Mouse (Mus musculus): ENCODE results near the gene Pcdh17.

Pcdh17 gene

DNA sequence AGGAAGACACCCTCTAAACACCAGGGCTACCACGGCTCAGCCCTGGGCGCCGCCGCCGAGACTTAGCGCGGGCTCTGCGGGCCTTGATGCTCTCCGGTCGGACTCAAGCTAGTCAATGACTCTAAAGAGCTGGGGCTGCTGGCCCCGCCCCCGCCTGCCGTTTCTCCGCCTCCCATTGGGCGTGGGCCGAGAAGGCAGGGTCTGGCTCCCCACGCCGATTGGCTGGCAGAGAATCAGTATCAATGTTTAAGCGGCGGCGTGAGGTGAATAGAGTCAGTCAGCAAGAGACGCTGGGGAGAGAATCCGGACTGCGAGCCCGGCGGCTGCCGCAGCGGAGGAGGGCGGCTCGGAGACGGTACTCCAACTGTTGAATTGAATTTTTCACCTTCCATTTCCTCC, at the start of gene Pcdh17:
Gene Pcdh17 (plus strand): TSS at position 276 of the 399 bp plus-strand sequence.
- DNase-seq (ENCODE audit: low spot score in 2 of 2) = peak; percentile 96

DNA sequence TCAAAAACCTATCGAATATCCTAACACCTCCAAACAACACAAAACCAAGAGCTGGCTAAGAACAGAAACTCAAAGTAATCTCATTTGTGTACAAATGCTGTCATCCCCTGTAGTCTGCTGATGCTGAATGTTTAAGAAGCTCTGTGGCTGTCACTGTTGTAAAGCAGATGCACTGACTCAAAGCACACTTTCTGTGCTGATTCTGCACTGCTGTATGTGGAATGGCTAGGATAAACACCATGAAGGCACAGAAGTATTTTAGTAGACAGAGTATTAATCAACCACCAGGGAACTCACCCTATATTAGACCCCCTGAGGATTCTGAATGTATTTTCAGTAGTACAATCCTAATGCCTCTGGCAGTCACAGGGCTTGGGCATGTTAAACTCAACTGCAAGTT, 46.2 kb upstream of the Pcdh17 start:
- DNase-seq (ENCODE audit: low spot score in 2 of 2) = no peak

DNA sequence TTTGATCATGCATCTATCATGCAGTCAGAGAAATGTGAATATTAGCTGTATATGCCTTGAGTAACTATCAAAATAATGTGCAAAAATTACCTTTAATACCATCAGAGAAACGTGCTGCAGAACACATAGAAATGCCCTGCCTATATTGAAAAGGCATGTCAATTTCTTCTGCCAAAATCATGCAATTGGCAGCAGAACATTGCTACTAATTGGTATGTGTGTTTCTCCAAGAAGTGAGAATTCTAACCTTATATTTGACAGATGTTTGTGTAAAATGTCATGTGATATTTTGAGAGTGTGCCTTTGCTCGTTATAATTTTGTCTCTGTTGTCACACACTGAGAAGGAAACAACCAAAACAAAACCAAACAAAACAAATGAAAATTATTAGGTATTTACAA, 18.6 kb upstream of the Pcdh17 start:
- DNase-seq (ENCODE audit: low spot score in 2 of 2) = no peak

DNA sequence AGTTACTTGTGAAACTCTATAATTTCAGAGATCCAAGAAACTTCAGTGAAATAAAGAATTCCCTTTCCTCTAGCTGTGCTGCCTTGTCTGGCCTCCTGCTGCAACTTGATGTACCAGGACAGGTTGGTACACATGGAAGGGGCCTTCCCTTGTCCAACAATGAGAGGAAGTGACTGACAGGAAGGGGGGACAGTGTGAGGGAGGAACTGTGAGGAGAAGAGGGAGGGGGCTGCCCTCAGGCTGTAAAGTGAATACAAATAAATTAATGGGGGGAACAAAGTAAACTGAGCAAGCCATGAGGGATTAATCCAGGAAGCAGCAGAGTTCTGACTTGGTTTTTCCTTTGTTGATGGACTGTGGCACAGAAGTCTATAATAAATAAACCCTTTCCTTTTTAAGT, 16.7 kb upstream of the Pcdh17 start:
- DNase-seq (ENCODE audit: low spot score in 2 of 2) = no peak

DNA sequence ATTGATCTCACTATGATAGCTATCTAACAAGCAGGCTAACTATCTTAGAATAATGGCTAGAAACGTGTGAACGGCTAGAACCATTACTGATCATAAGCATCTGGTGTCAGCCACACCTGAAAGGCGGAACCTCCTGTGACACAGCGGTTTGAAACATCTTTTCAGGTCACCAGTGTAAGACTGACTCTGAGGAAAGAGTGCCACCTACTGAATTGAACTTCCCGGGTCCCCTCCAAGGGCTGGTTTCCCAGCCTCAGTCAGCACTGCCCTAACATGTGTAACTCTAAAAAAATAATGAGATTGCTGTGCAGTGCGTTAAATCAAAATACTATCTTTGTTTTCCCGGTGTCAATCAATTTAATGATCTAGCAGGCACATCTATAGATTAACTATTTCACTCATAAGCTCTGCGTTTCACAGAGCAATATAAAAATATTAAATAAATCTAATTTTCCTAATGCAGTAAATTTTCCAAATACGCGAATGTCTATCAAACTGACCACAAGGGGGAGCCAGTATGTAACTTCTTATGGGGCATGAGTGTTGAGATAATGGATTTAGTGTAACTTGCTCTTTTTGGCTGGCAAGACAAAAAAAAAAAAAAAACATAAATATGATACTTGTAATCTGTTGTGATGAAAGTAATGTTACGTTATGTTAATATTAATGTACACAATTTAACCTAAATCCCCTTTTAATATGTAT, 5.1 kb upstream of the Pcdh17 start:
- DNase-seq (ENCODE audit: low spot score in 2 of 2) = no peak

DNA sequence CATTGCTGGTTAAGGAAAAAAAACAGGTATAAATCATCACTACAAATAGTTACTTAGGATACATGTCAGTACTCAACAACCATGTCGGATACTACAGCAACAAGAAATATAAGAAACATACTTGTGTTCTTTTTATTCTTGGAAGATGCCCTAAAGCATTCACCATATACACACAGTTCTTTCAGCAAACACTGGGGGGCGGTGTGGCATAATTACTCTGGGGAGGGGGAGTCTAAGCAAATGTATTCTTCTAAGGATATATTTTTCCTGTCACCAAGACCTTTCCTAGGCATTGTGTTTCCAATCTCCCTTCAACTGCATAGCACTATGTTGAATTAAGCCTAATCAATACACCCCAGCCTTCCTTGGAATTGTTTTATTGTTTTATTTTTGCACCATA, 2.5 kb upstream of the Pcdh17 start:
- DNase-seq (ENCODE audit: low spot score in 2 of 2) = no peak

DNA sequence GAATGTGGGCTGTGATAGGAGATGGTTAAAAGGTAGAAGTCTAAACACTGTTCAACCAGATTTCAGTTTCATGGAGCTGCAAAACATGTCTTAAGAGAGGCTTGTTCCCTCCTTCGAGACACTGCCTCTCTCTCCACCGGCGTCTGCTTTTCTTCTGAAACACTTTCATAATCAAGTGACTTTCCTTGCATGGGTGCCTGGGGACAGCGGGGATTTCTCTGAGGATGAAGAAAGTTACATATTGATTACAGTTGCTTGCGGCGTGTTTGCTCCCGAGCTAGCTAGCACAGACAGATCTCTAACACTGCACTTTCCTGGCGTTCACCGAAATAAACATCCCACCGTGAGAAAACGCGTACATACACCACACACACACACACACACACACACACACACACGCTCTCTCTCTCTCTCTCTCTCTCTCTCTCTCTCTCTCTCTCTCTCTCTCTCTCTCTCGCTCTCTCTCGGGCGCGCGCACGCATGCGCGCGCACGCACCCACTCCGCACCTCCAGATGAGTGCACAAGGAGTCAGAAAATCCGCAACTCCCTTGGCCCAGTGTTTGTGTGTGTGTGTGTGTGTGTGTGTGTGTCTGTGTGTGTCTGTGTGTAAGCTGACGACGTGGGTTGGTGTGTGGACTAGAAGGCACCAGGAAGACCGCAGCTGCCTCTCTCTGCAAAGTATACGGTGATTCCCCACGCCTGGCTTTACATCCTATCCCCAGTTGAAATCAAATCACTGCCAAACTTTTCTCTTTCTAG, 655 bp upstream of the Pcdh17 start:
- DNase-seq (ENCODE audit: low spot score in 2 of 2) = peak; percentile 8 to 20

DNA sequence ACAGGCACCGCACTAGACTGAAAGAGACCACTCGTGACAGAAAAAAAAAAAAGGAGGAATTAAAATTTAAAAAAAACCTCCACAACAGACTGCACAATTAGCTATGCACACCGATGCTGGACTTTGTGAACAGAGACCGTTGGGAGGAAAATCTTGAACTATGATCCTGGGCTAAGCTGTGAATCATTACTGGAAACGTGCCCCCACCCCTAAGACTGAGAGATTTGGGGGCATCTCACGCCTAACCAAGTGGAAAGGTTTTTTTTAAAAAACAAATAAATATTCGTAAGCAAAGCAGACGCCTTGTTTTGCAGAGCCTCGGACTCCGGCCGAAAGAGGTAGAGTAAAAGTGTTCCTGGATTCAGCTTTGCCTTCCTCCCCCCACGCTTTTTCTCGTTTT, 398 bp downstream of the Pcdh17 start:
- no peak for DNase-seq (ENCODE audit: low spot score in 2 of 2)

DNA sequence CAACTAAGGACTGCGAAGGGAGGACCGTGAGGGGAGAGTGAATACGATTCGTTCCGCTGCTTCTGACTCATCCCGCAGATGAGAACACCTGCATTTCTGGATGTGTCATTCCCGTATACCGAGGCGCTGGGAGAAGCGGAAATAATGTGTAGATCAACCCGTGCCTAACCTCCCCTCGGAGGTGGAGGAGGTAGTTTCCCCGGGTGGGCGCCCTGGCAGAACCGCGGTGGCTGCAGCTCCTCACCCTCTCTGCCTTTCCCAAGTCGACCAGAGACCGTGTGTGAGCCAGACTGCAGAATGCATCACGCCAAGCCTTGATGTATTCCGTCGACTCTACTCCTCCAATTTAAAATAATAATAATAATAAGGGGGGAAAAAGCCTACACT, 906 bp downstream of the Pcdh17 start:
- DNase-seq (ENCODE audit: low spot score in 2 of 2) = peak; percentile 25 to 26

DNA sequence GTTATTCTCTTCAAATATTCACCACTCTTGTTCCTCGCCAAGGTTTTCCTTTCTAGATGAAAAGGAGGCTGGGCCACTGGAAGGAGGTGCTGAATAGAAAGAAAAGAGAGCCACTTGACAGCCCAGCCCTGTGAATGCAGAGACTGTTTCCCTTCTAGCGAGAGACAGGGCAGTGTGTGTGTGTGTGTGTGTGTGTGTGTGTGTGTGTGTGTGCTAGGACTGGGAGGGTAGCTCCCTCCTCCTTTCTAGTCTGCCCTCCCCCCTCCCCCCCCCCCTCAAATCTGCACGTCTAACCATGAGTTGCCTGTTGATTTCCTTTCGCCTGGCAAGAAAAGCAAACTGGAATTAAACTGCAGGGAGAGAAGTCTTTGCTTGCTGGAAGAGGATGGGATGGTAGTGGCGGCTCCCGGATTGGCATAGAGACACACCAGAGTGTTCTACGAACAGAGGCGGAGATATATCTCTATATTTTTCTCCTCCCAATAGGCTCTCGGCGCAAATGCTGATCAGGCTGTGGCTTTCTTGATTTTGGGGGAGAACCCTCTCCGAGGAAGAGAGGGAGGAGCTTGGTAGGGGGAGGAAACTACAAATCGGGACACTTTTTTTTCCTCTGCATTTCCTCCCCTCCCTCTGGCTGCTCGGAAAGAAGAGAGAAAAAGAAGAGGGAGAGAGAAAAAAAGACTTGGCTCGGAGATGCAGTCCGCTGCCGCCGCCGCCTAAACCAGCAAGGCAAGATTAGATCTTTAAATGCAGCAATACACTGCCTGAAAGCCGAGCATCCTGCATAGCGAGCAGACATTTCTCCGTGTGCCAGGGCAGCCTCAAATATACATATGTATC, 1.5 kb downstream of the Pcdh17 start:
- peak; percentile 26 to 40 for DNase-seq (ENCODE audit: low spot score in 2 of 2)

DNA sequence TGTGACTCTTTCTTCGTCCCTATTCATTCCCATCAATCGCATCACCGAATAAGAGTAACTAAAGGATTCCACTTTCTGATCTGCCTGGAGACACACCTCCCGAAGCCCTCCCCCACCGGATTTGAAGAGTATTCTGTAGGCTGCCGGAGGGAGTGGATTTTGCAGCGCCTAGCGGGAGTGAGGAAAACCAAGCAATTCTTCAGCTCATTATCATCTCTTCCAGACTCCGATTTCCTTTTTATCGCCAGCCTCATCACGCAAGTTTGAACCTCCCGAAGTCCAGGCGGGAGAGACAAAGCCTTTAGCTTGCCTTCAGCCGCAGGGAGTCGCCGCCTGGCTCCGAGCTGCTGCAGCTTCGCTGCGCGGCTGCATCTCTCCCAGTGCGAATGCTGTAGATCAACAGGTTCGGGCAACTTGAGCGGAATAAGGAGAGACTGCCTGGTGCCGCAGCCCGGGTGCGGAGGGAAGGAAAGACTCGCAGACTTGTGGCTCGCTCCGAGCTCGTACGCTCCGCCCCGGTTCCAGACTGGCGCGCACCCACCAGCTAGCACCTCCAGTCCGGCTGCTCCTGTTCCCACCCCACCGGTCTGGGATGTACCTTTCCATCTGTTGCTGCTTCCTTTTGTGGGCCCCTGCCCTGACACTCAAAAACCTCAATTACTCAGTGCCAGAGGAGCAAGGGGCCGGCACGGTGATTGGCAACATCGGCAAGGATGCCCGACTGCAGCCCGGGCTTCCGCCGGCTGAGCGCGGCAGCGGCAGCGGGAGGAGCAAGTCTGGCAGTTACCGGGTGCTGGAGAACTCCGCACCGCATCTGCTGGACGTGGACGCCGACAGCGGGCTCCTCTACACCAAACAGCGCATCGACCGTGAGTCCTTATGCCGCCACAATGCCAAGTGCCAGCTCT, 2.4 kb downstream of the Pcdh17 start:
- DNase-seq (ENCODE audit: low spot score in 2 of 2) = peak; percentile 31 to 53

DNA sequence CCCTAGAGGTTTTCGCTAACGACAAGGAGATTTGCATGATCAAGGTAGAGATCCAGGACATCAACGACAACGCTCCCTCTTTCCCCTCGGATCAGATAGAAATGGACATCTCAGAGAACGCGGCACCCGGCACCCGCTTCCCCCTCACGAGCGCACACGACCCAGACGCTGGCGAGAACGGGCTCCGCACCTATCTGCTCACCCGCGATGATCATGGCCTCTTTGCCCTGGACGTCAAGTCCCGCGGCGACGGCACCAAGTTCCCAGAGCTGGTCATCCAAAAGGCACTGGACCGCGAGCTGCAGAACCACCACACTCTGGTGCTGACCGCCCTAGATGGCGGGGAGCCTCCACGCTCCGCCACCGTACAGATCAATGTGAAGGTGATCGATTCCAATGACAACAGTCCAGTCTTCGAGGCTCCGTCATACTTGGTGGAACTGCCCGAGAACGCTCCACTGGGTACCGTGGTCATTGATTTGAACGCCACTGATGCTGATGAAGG, 3.1 kb downstream of the Pcdh17 start:
- DNase-seq (ENCODE audit: low spot score in 2 of 2) = peak; percentile 11 to 24

DNA sequence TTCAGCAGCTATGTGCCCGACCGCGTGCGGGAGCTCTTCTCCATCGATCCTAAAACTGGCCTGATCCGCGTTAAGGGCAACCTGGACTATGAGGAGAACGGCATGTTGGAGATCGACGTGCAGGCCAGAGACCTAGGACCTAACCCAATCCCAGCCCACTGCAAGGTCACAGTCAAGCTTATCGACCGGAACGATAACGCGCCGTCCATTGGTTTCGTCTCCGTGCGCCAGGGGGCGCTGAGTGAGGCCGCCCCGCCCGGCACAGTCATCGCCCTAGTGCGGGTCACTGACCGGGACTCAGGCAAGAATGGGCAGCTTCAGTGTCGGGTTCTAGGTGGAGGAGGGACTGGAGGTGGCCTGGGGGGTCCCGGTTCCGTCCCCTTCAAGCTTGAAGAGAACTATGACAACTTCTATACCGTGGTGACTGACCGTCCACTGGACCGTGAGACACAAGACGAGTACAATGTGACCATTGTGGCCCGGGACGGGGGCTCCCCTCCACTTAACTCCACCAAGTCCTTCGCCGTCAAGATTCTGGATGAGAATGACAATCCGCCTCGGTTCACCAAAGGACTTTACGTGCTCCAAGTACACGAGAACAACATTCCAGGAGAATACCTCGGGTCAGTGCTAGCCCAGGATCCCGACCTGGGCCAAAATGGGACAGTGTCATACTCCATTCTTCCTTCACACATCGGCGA, 3.7 kb downstream of the Pcdh17 start:
- peak; percentile 30 to 35 for DNase-seq (ENCODE audit: low spot score in 2 of 2)

DNA sequence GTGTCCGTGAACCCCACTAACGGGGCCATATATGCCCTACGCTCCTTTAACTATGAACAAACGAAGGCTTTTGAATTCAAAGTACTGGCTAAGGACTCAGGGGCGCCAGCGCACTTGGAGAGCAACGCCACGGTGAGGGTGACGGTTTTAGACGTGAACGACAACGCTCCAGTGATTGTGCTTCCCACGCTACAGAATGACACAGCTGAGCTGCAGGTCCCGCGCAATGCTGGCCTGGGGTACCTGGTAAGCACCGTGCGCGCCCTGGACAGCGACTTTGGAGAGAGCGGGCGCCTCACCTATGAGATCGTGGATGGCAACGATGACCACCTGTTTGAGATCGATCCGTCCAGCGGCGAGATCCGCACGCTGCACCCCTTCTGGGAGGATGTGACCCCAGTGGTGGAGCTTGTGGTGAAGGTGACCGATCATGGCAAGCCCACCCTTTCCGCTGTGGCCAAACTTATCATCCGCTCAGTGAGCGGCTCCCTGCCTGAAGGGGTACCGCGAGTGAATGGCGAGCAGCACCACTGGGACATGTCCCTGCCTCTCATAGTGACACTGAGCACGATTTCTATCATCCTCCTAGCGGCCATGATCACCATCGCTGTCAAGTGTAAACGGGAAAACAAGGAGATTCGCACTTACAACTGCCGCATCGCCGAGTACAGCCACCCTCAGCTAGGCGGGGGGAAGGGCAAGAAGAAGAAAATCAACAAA, 4.5 kb downstream of the Pcdh17 start:
- peak; percentile 19 to 36 for DNase-seq (ENCODE audit: low spot score in 2 of 2)

DNA sequence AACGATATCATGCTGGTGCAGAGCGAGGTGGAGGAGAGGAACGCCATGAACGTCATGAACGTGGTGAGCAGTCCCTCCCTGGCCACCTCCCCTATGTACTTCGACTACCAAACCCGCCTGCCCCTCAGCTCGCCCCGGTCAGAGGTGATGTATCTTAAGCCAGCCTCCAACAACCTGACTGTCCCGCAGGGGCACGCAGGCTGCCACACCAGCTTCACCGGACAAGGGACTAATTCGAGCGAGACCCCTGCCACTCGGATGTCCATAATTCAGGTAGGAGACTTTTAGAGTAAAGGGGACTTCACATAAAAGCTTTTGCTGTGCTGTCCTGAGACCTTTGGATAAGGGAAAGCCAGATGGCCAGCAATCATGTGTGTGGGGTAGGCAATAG, 5.0 kb downstream of the Pcdh17 start:
- DNase-seq (ENCODE audit: low spot score in 2 of 2) = no peak

DNA sequence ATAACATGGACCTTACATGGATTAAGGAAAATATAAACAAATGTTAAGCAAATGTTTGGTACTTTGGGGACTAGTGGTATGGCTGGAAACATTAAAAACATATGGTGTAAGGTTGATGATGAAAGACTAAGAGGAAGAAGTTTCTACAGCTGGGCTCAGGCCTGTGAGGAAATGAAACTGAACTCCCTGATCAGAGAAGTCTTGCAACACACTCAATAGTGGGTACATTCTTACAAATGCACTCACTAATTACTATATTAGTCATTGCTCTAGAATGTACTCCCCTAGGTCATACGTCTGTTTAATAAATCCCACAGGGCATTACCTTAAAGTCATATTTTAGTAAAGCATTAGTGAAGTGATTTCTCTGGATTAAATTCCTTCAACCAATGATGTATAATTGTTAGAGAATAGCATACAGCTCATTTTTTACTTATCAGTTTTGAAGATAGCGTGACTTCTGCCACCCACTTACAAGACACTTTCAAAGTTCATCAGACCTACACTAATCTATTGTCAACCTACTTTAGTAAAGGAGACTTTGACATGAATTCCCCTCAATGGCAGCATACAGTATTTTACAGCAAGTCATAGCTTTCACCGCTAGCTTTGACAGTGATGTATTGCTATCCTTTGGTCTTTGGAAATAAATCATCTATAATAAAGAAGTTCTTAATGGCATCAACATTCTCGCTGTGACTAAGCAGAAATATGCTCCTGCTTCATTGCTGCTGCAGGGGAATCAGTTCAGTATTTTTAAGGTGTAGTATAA, 10.9 kb downstream of the Pcdh17 start:
- no peak for DNase-seq (ENCODE audit: low spot score in 2 of 2)

DNA sequence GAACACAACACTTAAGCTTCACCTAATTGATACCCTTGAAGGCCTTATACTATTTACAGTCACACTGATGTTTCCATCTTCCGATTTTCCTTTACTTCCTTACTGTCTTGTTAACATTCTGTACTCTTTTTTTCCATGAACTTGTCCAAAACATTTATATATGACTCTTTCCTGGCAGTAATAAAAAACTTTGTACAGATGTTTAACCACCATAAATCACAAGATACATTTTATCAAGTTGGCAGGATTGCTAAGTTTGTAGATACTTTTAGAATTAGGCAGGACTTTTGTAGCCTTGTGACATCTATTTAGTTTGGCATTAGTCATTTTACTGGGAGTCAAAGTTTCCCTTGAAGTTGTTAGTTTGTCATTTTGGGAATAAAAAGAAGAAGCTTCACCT, 32.1 kb downstream of the Pcdh17 start:
- no peak for DNase-seq (ENCODE audit: low spot score in 2 of 2)

DNA sequence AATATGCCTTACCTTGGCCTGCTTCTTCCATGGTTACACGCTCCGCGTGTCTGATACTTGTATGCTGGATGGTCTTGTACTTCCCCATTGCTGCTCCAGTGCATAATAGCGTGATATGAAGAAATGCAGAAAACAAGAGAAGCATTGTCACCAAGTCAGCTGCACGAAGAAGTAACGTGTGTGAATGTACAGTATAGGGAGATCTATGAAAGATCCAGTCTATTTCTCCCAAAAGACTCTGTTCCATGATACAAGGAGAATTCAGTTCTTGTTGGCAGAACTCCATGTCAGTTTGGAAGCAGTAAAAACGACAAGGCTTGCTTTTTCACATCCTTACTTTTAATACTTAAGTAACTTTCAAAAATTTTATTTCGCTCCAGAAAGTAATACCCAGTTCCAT, 33.0 kb downstream of the Pcdh17 start:
- no peak for DNase-seq (ENCODE audit: low spot score in 2 of 2)

DNA sequence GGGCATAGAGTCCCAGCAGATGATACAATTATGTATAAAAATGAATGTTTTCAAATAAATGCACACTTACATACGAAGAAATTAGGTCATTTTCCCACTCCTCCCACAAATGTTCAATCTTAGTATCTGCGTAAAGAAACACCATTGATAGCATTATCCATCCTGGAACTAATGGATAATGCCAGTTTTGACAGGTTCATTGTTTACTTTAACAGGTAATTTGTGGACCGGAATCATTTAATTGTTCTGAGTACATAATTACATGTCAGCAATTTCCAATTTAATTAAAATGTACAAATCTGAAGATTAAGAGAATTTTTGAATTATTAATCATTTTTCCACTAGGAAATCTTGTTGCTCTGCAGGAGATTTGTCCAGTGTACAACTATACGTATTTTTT, 33.5 kb downstream of the Pcdh17 start:
- no peak for DNase-seq (ENCODE audit: low spot score in 2 of 2)
